Mouse (Mus musculus): ENCODE results near the gene Dnajc8. TPM values are rescaled to one million over a fixed set of nuclear protein-coding genes. Genes with fewer than 3 reads are reported as not detected.

Dnajc8 gene
- polyA plus RNA-seq, 1 experiment from 2014 or later, result 146 TPM

GRCm38 (mm10) chr4:132505034-132505738, 30.2 kb upstream of the Dnajc8 start:
- H3K36me3 ChIP-seq, result no peaks in the 10 kb centered on the region
- H3K27ac ChIP-seq, result no peak overlapping the region
- peaks cover 21% of the 10 kb centered on the region for H3K4me1 ChIP-seq
- H3K4me2 ChIP-seq, result no peak overlapping the region
- ATAC-seq (ENCODE audit: borderline replicate concordance, extremely low read depth, low FRiP score, low TSS enrichment), result no peak
- H3K9ac ChIP-seq, result no peak overlapping the region
- H3K9me3 ChIP-seq, result no peaks in the 10 kb centered on the region
- H3K4me3 ChIP-seq, result no peak overlapping the region
- H3K27me3 ChIP-seq, result no peaks in the 10 kb centered on the region
- 61% methylated on average over 6 of the region's 6 CpGs for WGBS

- Histone ChIP-seq H3K4me1 (peaks cover 24% of the 10 kb centered on the region), H3K9me3 (no peaks in the 10 kb centered on the region), H3K36me3 (no peaks in the 10 kb centered on the region), H3K4me2 (no peak overlapping the region), H3K27me3 (no peaks in the 10 kb centered on the region), H3K4me3 (no peak overlapping the region), H3K27ac (no peak overlapping the region), H3K9ac (no peak overlapping the region)
- ATAC-seq (ENCODE audit: borderline replicate concordance, extremely low read depth, low FRiP score, low TSS enrichment), result no peak
- WGBS, result 75% methylated on average over 10 of the region's 10 CpGs
Observed at GRCm38 (mm10) chr4:132505800-132506199, 29.6 kb upstream of the Dnajc8 start.

GRCm38 (mm10) chr4:132506250-132506649, 29.1 kb upstream of the Dnajc8 start:
- Histone ChIP-seq H3K4me1 (peaks cover 25% of the 10 kb centered on the region), H3K27ac (no peak overlapping the region), H3K9me3 (no peaks in the 10 kb centered on the region), H3K4me3 (no peak overlapping the region), H3K27me3 (no peaks in the 10 kb centered on the region), H3K36me3 (no peaks in the 10 kb centered on the region), H3K9ac (no peak overlapping the region), H3K4me2 (no peak overlapping the region)
- no peak for ATAC-seq (ENCODE audit: borderline replicate concordance, extremely low read depth, low FRiP score, low TSS enrichment)
- WGBS, result 78% methylated on average over 6 of the region's 6 CpGs

- H3K4me2 ChIP-seq, result 0 out of 2 replicates have a peak overlapping the region, but pooled peaks have one; percentile 10
- H3K9ac ChIP-seq, result peak overlapping the region; percentile 10; the same call in 1 of the 2 replicates
- no peak overlapping the region for H3K4me3 ChIP-seq
- no peaks in the 10 kb centered on the region for H3K9me3 ChIP-seq
- 50% methylated on average over 2 of the region's 2 CpGs for WGBS
- ATAC-seq (ENCODE audit: borderline replicate concordance, extremely low read depth, low FRiP score, low TSS enrichment), result no peak
- no peaks in the 10 kb centered on the region for H3K27me3 ChIP-seq
- H3K27ac ChIP-seq, result peak overlapping the region; percentile 25; the same call in 1 of the 2 replicates
- H3K4me1 ChIP-seq, result peaks cover 25% of the 10 kb centered on the region
- no peaks in the 10 kb centered on the region for H3K36me3 ChIP-seq
Observed at GRCm38 (mm10) chr4:132507210-132507609, 28.1 kb upstream of the Dnajc8 start.

- Histone ChIP-seq H3K9ac (peak overlapping the region; percentile 78), H3K9me3 (no peaks in the 10 kb centered on the region), H3K4me2 (peak overlapping the region; percentile 94), H3K36me3 (no peaks in the 10 kb centered on the region), H3K4me3 (peak overlapping the region; percentile 85), H3K27me3 (no peaks in the 10 kb centered on the region), H3K27ac (peak overlapping the region; percentile 92), H3K4me1 (peaks cover 31% of the 10 kb centered on the region)
- ATAC-seq (ENCODE audit: borderline replicate concordance, extremely low read depth, low FRiP score, low TSS enrichment), result peak; percentile 82
- WGBS, result under 1% methylated on average over 49 of the region's 52 CpGs
Observed at GRCm38 (mm10) chr4:132509621-132510296, 25.6 kb upstream of the Dnajc8 start.

- H3K9me3 ChIP-seq, result no peaks in the 10 kb centered on the region
- WGBS, result under 1% methylated on average over 32 of the region's 32 CpGs
- peaks cover 31% of the 10 kb centered on the region for H3K4me1 ChIP-seq
- peak; percentile 92 for ATAC-seq (ENCODE audit: borderline replicate concordance, extremely low read depth, low FRiP score, low TSS enrichment)
- peak within 1 kb of the TSS; percentile 85 for H3K4me3 ChIP-seq
- H3K27me3 ChIP-seq, result no peaks in the 10 kb centered on the region
- no peaks in the 10 kb centered on the region for H3K36me3 ChIP-seq
- peak within 1 kb of the TSS; percentile 94 for H3K4me2 ChIP-seq
- peak within 1 kb of the TSS; percentile 92 for H3K27ac ChIP-seq
- peak within 1 kb of the TSS; percentile 78 for H3K9ac ChIP-seq
Observed at GRCm38 (mm10) chr4:132510352-132510798, 25.0 kb upstream of the Dnajc8 start, which contains the start of gene Sesn2. Gene Sesn2, minus strand, starts transcription at chr4:132510501.

- Histone ChIP-seq H3K4me2 (no peak overlapping the region), H3K27ac (no peak overlapping the region), H3K36me3 (no peaks in the 10 kb centered on the region), H3K9ac (no peak overlapping the region), H3K27me3 (no peaks in the 10 kb centered on the region), H3K4me1 (peaks cover 34% of the 10 kb centered on the region), H3K9me3 (no peaks in the 10 kb centered on the region), H3K4me3 (no peak overlapping the region)
- ATAC-seq (ENCODE audit: borderline replicate concordance, extremely low read depth, low FRiP score, low TSS enrichment), result no peak
- 47% methylated on average over 3 of the region's 3 CpGs for WGBS
Observed at GRCm38 (mm10) chr4:132512080-132512479, 23.3 kb upstream of the Dnajc8 start.

- Histone ChIP-seq H3K4me3 (no peak overlapping the region), H3K4me1 (peaks cover 24% of the 10 kb centered on the region), H3K9ac (no peak overlapping the region), H3K4me2 (no peak overlapping the region; the same call in 1 of the 2 replicates), H3K9me3 (no peaks in the 10 kb centered on the region), H3K27ac (no peak overlapping the region), H3K36me3 (no peaks in the 10 kb centered on the region), H3K27me3 (no peaks in the 10 kb centered on the region)
- no peak for ATAC-seq (ENCODE audit: borderline replicate concordance, extremely low read depth, low FRiP score, low TSS enrichment)
- WGBS, result 30% methylated on average over 14 of the region's 14 CpGs
Observed at GRCm38 (mm10) chr4:132513395-132514273, 21.7 kb upstream of the Dnajc8 start.

- H3K4me1 ChIP-seq, result peaks cover 19% of the 10 kb centered on the region
- no peaks in the 10 kb centered on the region for H3K27me3 ChIP-seq
- no peaks in the 10 kb centered on the region for H3K9me3 ChIP-seq
- H3K4me3 ChIP-seq, result peak overlapping the region; percentile 45
- ATAC-seq (ENCODE audit: borderline replicate concordance, extremely low read depth, low FRiP score, low TSS enrichment), result peak; percentile 17; the same call in 1 of the 2 replicates
- no peaks in the 10 kb centered on the region for H3K36me3 ChIP-seq
- H3K4me2 ChIP-seq, result peak overlapping the region; percentile 87
- peak overlapping the region; percentile 31 for H3K9ac ChIP-seq
- H3K27ac ChIP-seq, result peak overlapping the region; percentile 88
- 2% methylated on average over 21 of the region's 21 CpGs for WGBS
Observed at GRCm38 (mm10) chr4:132514555-132515135, 20.7 kb upstream of the Dnajc8 start.

GRCm38 (mm10) chr4:132515369-132516155, 19.8 kb upstream of the Dnajc8 start:
- peak; percentile 96 for ATAC-seq (ENCODE audit: borderline replicate concordance, extremely low read depth, low FRiP score, low TSS enrichment)
- H3K36me3 ChIP-seq, result no peaks in the 10 kb centered on the region
- peak overlapping the region; percentile 45 for H3K4me3 ChIP-seq
- no peaks in the 10 kb centered on the region for H3K9me3 ChIP-seq
- peak overlapping the region; percentile 30 for H3K9ac ChIP-seq
- peak overlapping the region; percentile 87 for H3K4me2 ChIP-seq
- H3K27me3 ChIP-seq, result no peaks in the 10 kb centered on the region
- 18% methylated on average over 22 of the region's 22 CpGs for WGBS
- H3K4me1 ChIP-seq, result peaks cover 18% of the 10 kb centered on the region
- H3K27ac ChIP-seq, result peak overlapping the region; percentile 88
